Comparison of ENCODE assay signal across 8 mouse cellular contexts in genomic region chr11:64979489-64979845, GRCm38 (mm10). TPM values are rescaled to one million over a fixed set of nuclear protein-coding genes. Genes with fewer than 3 reads are reported as not detected.
DNase-seq lines count a peak whose midpoint lies in the region; ATAC-seq and TF ChIP-seq lines count a peak whose summit lies in the region.

No protein-coding gene starts in this region.

- H3K27ac ChIP-seq in embryonic facial prominence, embryonic 14.5 days (replicated peaks; ENCODE audit: low read depth, low read length) = no peak overlapping the region
- no peak overlapping the region for H3K27ac ChIP-seq in limb, embryonic 11.5 days (replicated peaks; ENCODE audit: low read depth, low read length)
- H3K27ac ChIP-seq in small intestine, adult 2 months (ENCODE audit: insufficient read depth, low read depth, low read length) = no peak overlapping the region

- H3K36me3 ChIP-seq in megakaryocyte, embryonic 14.5 days (replicated peaks; ENCODE audit: low read length) = peaks cover 40% of the 10 kb centered on the region
- H3K36me3 ChIP-seq in embryonic facial prominence, embryonic 14.5 days (ENCODE audit: control insufficient read depth, insufficient read depth, low read length) = peaks cover 24% of the 10 kb centered on the region
- H3K36me3 ChIP-seq in limb, embryonic 11.5 days (ENCODE audit: control insufficient read depth, insufficient read depth, low read length) = no peaks in the 10 kb centered on the region; the same call in 1 of the 2 replicates
- H3K36me3 ChIP-seq in small intestine, adult 2 months (ENCODE audit: control insufficient read depth, insufficient read depth, low read length) = peaks cover 16% of the 10 kb centered on the region

- TF ChIP-seq POLR2A in small intestine, adult 2 months (IDR thresholded peaks at IDR 0.05; ENCODE audit: low read depth, low read length) = no peak

- H3K4me3 ChIP-seq in megakaryocyte, embryonic 14.5 days (replicated peaks) = peak overlapping the region; percentile 99
- H3K4me3 ChIP-seq in embryonic facial prominence, embryonic 14.5 days (ENCODE audit: low read depth, low read length) = peak overlapping the region; percentile 79
- peak overlapping the region; percentile 96 for H3K4me3 ChIP-seq in limb, embryonic 11.5 days (ENCODE audit: low read depth, low read length)
- peak overlapping the region; percentile 83 for H3K4me3 ChIP-seq in small intestine, adult 2 months (ENCODE audit: low read depth, low read length)

- H3K4me2 ChIP-seq in embryonic facial prominence, embryonic 14.5 days (ENCODE audit: low read depth, low read length) = peak overlapping the region; percentile 63
- peak overlapping the region; percentile 86 for H3K4me2 ChIP-seq in limb, embryonic 11.5 days (ENCODE audit: low read depth, severe bottlenecking)

- H3K9ac ChIP-seq in embryonic facial prominence, embryonic 14.5 days (ENCODE audit: low read depth, low read length) = peak overlapping the region; percentile 73
- H3K9ac ChIP-seq in limb, embryonic 11.5 days (ENCODE audit: low read length) = peak overlapping the region; percentile 66

- no peak for TF ChIP-seq CTCF in small intestine, adult 2 months (IDR thresholded peaks at IDR 0.05; ENCODE audit: extremely low read depth, insufficient read length, insufficient replicate concordance, low read depth, low read length)

- 6% methylated on average over 9 of the region's 9 CpGs for WGBS in embryonic facial prominence, embryonic 14.5 days
- WGBS in limb, embryonic 11.5 days = 15% methylated on average over 9 of the region's 9 CpGs
- 8% methylated on average over 9 of the region's 9 CpGs for WGBS in small intestine, adult 2 months

- intact Hi-C loops in gastrocnemius, postnatal 36 days (cut with DNase I) = loop anchor here (10.0 kb wide), 1 partner anchor 1055 kb away; the partner anchor contains the start of gene Hs3st3b1

- no peak for ATAC-seq in megakaryocyte, adult 5-6 weeks (ENCODE audit: poor library complexity, severe bottlenecking)
- no peak for ATAC-seq in embryonic facial prominence, embryonic 14.5 days (ENCODE audit: low read depth)
- ATAC-seq in limb, embryonic 11.5 days (ENCODE audit: insufficient number of reproducible peaks, low FRiP score, low TSS enrichment, low read depth) = no peak
- no peak for ATAC-seq in cerebellum, adult (ENCODE audit: insufficient number of reproducible peaks, low FRiP score, low TSS enrichment)

- peaks cover 25% of the 10 kb centered on the region for H3K4me1 ChIP-seq in megakaryocyte, embryonic 14.5 days
- H3K4me1 ChIP-seq in embryonic facial prominence, embryonic 14.5 days (ENCODE audit: control insufficient read depth, insufficient read depth, low read length) = peaks cover 4% of the 10 kb centered on the region; the same call in 1 of the 2 replicates
- peaks cover 6% of the 10 kb centered on the region for H3K4me1 ChIP-seq in limb, embryonic 11.5 days (ENCODE audit: control insufficient read depth, insufficient read depth, low read length)
- no peaks in the 10 kb centered on the region for H3K4me1 ChIP-seq in small intestine, adult 2 months (ENCODE audit: control insufficient read depth, insufficient read depth, insufficient read length, low read length)

- DNase-seq in embryonic facial prominence, embryonic 14.5 days (ENCODE audit: low spot score) = no peak
- no peak for DNase-seq in limb, embryonic 11.5 days (ENCODE audit: low spot score)
- DNase-seq in embryo, embryonic 11 days = no peak
- DNase-seq in gastrocnemius, postnatal 36 days = no peak

- H3K27me3 ChIP-seq in megakaryocyte, embryonic 14.5 days (replicated peaks) = peaks cover 5% of the 10 kb centered on the region
- no peaks in the 10 kb centered on the region for H3K27me3 ChIP-seq in embryonic facial prominence, embryonic 14.5 days (replicated peaks; ENCODE audit: control insufficient read depth, insufficient read depth, low read length)
- no peaks in the 10 kb centered on the region for H3K27me3 ChIP-seq in limb, embryonic 11.5 days (ENCODE audit: control insufficient read depth, insufficient read depth, low read length)
- no peaks in the 10 kb centered on the region for H3K27me3 ChIP-seq in small intestine, adult 2 months (ENCODE audit: control insufficient read depth, insufficient read depth, low read length)

- H3K9me3 ChIP-seq in megakaryocyte, embryonic 14.5 days = no peaks in the 10 kb centered on the region
- H3K9me3 ChIP-seq in embryonic facial prominence, embryonic 14.5 days (ENCODE audit: control insufficient read depth, low read length) = no peaks in the 10 kb centered on the region
- no peaks in the 10 kb centered on the region for H3K9me3 ChIP-seq in limb, embryonic 11.5 days (ENCODE audit: control insufficient read depth, low read length)

RNA-seq across cellular contexts. Expression of gene Elac2, which starts 0.6 kb away (rescaled TPM):
- polyA plus RNA-seq in megakaryocyte, embryonic 14.5 days (2012; ENCODE audit: insufficient read depth, low replicate concordance) = 8.7 and 37.6 TPM in 2 replicates
- total RNA-seq in megakaryocyte, adult 5-6 weeks (2015) = 6.4 and 7.0 TPM in 2 replicates
- 12.9 and 17.4 TPM in 2 replicates for total RNA-seq in megakaryocyte, adult 5-6 weeks (2017)
- 23.9 and 25.8 TPM in 2 replicates for polyA plus RNA-seq in embryonic facial prominence, embryonic 14.5 days (2014; fragmentation: Nextera tagmentation; extraction: Ambion mirVana)
- polyA plus RNA-seq in limb, embryonic 11.5 days (2014; fragmentation: Nextera tagmentation; extraction: Ambion mirVana) = 36.0 and 38.6 TPM in 2 replicates
- polyA plus RNA-seq in small intestine, adult 2 months (2012; rRNA removed) = 7.4 and 9.4 TPM in 2 replicates
- 10 to 100 TPM; 17.8 to 19.1 TPM for total RNA-seq in gastrocnemius, postnatal 36 days (2021)
